Mouse (Mus musculus): Measurements from ENCODE around the gene Srgap3. TPM values are rescaled to one million over a fixed set of nuclear protein-coding genes. Genes with fewer than 3 reads are reported as not detected.
A peak's percentile ranks its signal among the peaks of the same experiment; 100 is the strongest.

Srgap3 gene
- total RNA-seq, 1 experiment, result 3.3 TPM

DNA sequence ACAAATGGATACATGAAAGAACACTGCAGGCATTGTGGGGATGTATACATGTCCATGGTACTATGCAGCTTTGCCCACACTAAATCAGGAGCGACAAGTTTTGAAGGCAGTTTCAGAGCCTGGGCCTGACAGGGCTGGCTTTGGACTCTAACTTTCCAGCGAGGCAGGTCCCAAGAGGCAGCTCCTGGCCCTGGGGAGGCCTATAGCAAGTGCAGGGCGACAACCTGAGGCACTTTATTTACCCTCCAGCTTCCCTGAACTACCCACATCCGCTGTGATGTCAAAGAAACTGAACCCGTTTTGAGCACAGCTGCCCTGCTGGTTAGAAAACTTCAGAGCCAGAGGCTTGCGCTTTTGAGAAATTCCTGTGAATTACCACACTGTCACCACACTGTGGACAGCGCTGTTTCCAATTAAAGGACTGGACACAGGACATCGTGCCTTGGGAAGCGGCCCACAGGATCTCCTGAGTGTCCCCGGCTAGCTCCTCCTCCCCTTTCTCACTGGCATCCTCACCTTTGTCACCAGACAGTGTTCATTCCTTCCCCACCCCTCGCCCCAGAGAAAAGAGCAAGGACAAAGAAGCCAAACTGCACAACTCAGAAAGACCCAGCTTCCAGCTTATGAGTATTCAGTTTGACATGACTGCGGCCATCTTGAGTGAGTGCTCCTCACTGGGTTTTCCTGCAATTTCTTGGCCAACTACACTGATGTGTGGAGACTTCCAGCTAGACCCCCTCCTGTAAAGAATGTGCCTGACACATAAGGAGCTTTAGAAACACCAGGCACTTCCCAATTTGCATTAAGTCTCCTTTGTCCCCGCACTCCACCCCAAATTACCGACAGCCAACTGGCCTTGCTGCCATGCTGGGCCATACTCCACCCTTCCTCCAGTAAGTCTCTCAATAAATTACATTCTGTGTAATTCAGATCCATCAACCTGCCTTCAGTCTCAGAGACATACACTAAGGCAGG, 94.5 kb downstream of the Srgap3 start:
- in situ Hi-C loops (cut with MboI; ENCODE audit: low sequenced_read_pairs in 2 of 2, unreplicated experiment in 2 of 2), result no loop called here
- H3K4me3 ChIP-seq (ENCODE audit: insufficient read depth in 1 of 2, low read depth in 1 of 2, low read length in 2 of 2, poor library complexity in 1 of 2, severe bottlenecking in 1 of 2), result no peak overlapping the region
- peak overlapping the region; percentile 35; the same call in 1 of the 2 replicates for H3K27ac ChIP-seq (ENCODE audit: insufficient read depth, low read depth, low read length, poor library complexity, severe bottlenecking)
- H3K9me3 ChIP-seq (ENCODE audit: control insufficient read depth, insufficient read depth, low read depth, low read length), result no peaks in the 10 kb centered on the region
- DNase-seq (ENCODE audit: low read depth, low spot score), result no peak
- H3K36me3 ChIP-seq (ENCODE audit: control insufficient read depth, insufficient read depth, low read length, poor library complexity, severe bottlenecking), result no peaks in the 10 kb centered on the region
- H3K9ac ChIP-seq (ENCODE audit: insufficient read depth, low read depth, low read length, poor library complexity, severe bottlenecking), result no peak overlapping the region
- TF ChIP-seq MAFK (IDR thresholded peaks at IDR 0.05; ENCODE audit: insufficient read depth, low read depth, low read length), result no peak
- TF ChIP-seq ZC3H11A (IDR thresholded peaks at IDR 0.05; ENCODE audit: borderline replicate concordance, low read depth, low read length), result no peak
- TF ChIP-seq ZNF384 (IDR thresholded peaks at IDR 0.05; ENCODE audit: low read depth, low read length), result no peak
- TF ChIP-seq CHD2 (IDR thresholded peaks at IDR 0.05; ENCODE audit: low read depth, low read length), result no peak
- TF ChIP-seq HCFC1 (IDR thresholded peaks at IDR 0.05; ENCODE audit: borderline replicate concordance, insufficient read depth, low read length), result no peak
- H3K4me1 ChIP-seq (ENCODE audit: control insufficient read depth in 2 of 2, insufficient read depth in 2 of 2, low read length in 2 of 2, poor library complexity in 1 of 2), result peaks cover 1 to 14% of the 10 kb centered on the region in 2 experiments; a peak in 2 of 4 replicates

DNA sequence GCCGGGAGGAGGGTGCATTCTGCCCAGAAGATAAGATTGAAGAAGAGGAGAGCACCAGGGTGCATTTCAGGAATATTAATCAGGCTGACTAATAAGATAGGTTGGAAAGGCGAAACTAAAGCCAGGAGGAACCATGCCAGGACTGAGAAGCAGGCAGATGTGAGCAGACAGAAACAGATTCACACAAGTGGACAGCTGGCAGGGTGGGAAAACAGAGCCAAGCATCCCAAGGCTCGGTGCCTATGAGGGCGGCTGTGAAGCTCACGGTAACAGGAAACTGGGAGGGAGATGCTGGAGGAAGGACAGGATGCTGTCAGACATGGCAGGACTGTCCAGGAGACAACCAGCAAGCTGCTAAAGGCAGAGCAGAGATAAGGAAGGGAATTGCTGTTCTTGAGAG, 96.3 kb downstream of the Srgap3 start:
- no peak overlapping the region for H3K27ac ChIP-seq (ENCODE audit: insufficient read depth, low read depth, low read length, poor library complexity, severe bottlenecking)
- DNase-seq (ENCODE audit: low read depth, low spot score), result no peak
- in situ Hi-C loops (cut with MboI; ENCODE audit: low sequenced_read_pairs in 2 of 2, unreplicated experiment in 2 of 2), result no loop called here

DNA sequence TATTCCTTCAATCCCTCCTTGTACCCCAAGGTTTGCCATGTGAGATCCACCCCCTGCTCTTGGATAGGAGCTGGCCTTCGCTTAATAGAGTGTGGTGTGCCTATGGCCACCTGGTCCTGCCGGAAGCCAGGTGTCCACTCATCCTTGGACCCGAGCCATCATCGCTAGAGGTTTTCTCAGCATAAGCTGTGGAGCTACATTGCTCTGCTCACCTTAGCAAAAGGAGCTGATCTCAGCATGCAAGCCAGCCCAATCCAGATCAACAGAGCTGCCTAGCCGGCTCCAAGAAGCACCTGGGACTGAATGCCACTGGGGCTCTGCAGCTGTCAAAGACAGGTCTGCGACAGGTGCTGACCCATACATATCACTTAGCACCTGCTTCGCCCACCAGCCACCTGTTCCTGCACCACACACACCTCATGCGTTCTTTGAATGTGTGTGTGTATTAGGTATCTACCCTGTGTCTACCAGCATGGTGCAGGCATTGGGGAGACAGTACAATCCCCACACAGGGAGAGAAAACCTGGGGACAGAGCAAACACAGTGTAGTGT, 98.4 kb downstream of the Srgap3 start:
- H3K9ac ChIP-seq (ENCODE audit: insufficient read depth, low read depth, low read length, poor library complexity, severe bottlenecking), result no peak overlapping the region
- H3K4me3 ChIP-seq (ENCODE audit: insufficient read depth in 1 of 2, low read depth in 1 of 2, low read length in 2 of 2, poor library complexity in 1 of 2, severe bottlenecking in 1 of 2), result no peak overlapping the region
- H3K36me3 ChIP-seq (ENCODE audit: control insufficient read depth, insufficient read depth, low read length, poor library complexity, severe bottlenecking), result no peaks in the 10 kb centered on the region
- H3K27ac ChIP-seq (ENCODE audit: insufficient read depth, low read depth, low read length, poor library complexity, severe bottlenecking), result no peak overlapping the region
- peaks cover 1 to 13% of the 10 kb centered on the region in 2 experiments; a peak in 2 of 4 replicates for H3K4me1 ChIP-seq (ENCODE audit: control insufficient read depth in 2 of 2, insufficient read depth in 2 of 2, low read length in 2 of 2, poor library complexity in 1 of 2)
- in situ Hi-C loops (cut with MboI; ENCODE audit: low sequenced_read_pairs in 2 of 2, unreplicated experiment in 2 of 2), result no loop called here
- no peaks in the 10 kb centered on the region for H3K9me3 ChIP-seq (ENCODE audit: control insufficient read depth, insufficient read depth, low read depth, low read length)
- TF ChIP-seq ZNF384 (IDR thresholded peaks at IDR 0.05; ENCODE audit: low read depth, low read length), result no peak
- TF ChIP-seq MAFK (IDR thresholded peaks at IDR 0.05; ENCODE audit: insufficient read depth, low read depth, low read length), result no peak
- no peak for TF ChIP-seq ZC3H11A (IDR thresholded peaks at IDR 0.05; ENCODE audit: borderline replicate concordance, low read depth, low read length)
- no peak for TF ChIP-seq CHD2 (IDR thresholded peaks at IDR 0.05; ENCODE audit: low read depth, low read length)
- no peak for TF ChIP-seq HCFC1 (IDR thresholded peaks at IDR 0.05; ENCODE audit: borderline replicate concordance, insufficient read depth, low read length)
- DNase-seq (ENCODE audit: low read depth, low spot score), result no peak

More for the DNA sequence above, 96.3 kb downstream of the Srgap3 start:
- no peak overlapping the region for H3K9ac ChIP-seq (ENCODE audit: insufficient read depth, low read depth, low read length, poor library complexity, severe bottlenecking)
- H3K4me3 ChIP-seq (ENCODE audit: insufficient read depth in 1 of 2, low read depth in 1 of 2, low read length in 2 of 2, poor library complexity in 1 of 2, severe bottlenecking in 1 of 2), result no peak overlapping the region
- no peaks in the 10 kb centered on the region for H3K9me3 ChIP-seq (ENCODE audit: control insufficient read depth, insufficient read depth, low read depth, low read length)
- peaks cover 1 to 14% of the 10 kb centered on the region in 2 experiments; a peak in 2 of 4 replicates for H3K4me1 ChIP-seq (ENCODE audit: control insufficient read depth in 2 of 2, insufficient read depth in 2 of 2, low read length in 2 of 2, poor library complexity in 1 of 2)
- H3K36me3 ChIP-seq (ENCODE audit: control insufficient read depth, insufficient read depth, low read length, poor library complexity, severe bottlenecking), result no peaks in the 10 kb centered on the region
- no peak for TF ChIP-seq HCFC1 (IDR thresholded peaks at IDR 0.05; ENCODE audit: borderline replicate concordance, insufficient read depth, low read length)
- TF ChIP-seq CHD2 (IDR thresholded peaks at IDR 0.05; ENCODE audit: low read depth, low read length), result no peak
- no peak for TF ChIP-seq MAFK (IDR thresholded peaks at IDR 0.05; ENCODE audit: insufficient read depth, low read depth, low read length)
- TF ChIP-seq ZNF384 (IDR thresholded peaks at IDR 0.05; ENCODE audit: low read depth, low read length), result no peak
- no peak for TF ChIP-seq ZC3H11A (IDR thresholded peaks at IDR 0.05; ENCODE audit: borderline replicate concordance, low read depth, low read length)

DNA sequence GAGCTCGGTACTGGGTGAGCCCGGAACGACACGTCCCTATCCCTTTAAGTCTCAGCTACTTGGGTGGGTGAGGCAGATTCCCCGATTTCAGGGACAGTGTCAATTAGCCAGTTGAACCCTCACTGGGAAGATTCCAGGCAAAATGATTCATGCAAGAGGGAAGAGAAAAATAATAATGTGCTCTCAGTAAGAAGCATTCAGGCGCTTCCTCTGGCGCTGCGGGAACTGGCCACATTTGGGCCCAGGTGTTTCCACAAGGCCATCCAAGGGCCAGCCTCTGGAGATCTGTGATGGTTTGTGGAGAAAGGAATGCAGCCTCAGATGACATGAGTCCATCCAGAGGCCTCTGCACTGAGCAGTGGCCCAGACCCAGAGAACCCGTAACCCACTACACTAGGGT, 100.2 kb downstream of the Srgap3 start:
- TF ChIP-seq ZNF384 (IDR thresholded peaks at IDR 0.05; ENCODE audit: low read depth, low read length) (no peak), CHD2 (IDR thresholded peaks at IDR 0.05; ENCODE audit: low read depth, low read length) (no peak), MAFK (IDR thresholded peaks at IDR 0.05; ENCODE audit: insufficient read depth, low read depth, low read length) (no peak), HCFC1 (IDR thresholded peaks at IDR 0.05; ENCODE audit: borderline replicate concordance, insufficient read depth, low read length) (no peak), ZC3H11A (IDR thresholded peaks at IDR 0.05; ENCODE audit: borderline replicate concordance, low read depth, low read length) (no peak)
- Histone ChIP-seq H3K9me3 (ENCODE audit: control insufficient read depth, insufficient read depth, low read depth, low read length) (no peaks in the 10 kb centered on the region), H3K27ac (ENCODE audit: insufficient read depth, low read depth, low read length, poor library complexity, severe bottlenecking) (no peak overlapping the region), H3K4me1 (ENCODE audit: control insufficient read depth in 2 of 2, insufficient read depth in 2 of 2, low read length in 2 of 2, poor library complexity in 1 of 2) (no peaks in the 10 kb centered on the region), H3K36me3 (ENCODE audit: control insufficient read depth, insufficient read depth, low read length, poor library complexity, severe bottlenecking) (no peaks in the 10 kb centered on the region), H3K9ac (ENCODE audit: insufficient read depth, low read depth, low read length, poor library complexity, severe bottlenecking) (no peak overlapping the region), H3K4me3 (ENCODE audit: insufficient read depth in 1 of 2, low read depth in 1 of 2, low read length in 2 of 2, poor library complexity in 1 of 2, severe bottlenecking in 1 of 2) (no peak overlapping the region)
- in situ Hi-C loops (cut with MboI; ENCODE audit: low sequenced_read_pairs in 2 of 2, unreplicated experiment in 2 of 2), result no loop called here
- no peak for DNase-seq (ENCODE audit: low read depth, low spot score)
